Mouse (Mus musculus) brain, adult 2 months (tissue): Measurements from ENCODE around the gene Slc37a4.
"Not testable (repeated sequence)": the region's sequence is repeated elsewhere in the genome, so short reads cannot be mapped to it uniquely, and the experiment has no call there.

Source experiments
- DNase-seq: peaks from one replicate; pipeline ENCODE4 v3.0.0; 2011; ENCODE audit warnings: low read depth, low spot score

The Slc37a4 gene

DNA sequence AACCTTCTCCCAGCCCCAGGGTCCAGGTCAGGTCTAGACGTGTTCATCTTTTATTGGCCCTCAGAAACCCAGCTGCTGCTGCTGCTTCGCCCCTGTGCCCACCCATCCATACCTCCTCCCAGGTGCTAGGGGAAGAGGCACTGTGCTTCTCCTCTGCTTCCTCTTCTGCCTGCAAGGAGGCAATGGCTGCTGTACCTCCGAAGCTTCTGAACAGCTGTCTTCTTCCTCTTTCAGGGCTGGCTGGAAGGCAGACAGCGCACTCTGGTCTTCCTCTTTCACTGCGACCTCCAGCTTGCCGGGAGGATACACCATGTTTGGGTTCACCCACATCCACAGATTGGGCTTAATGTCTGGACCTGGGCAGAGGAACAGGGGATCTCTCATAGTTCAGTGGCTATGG, 39.1 kb downstream of the Slc37a4 start:
- no peak for DNase-seq

DNA sequence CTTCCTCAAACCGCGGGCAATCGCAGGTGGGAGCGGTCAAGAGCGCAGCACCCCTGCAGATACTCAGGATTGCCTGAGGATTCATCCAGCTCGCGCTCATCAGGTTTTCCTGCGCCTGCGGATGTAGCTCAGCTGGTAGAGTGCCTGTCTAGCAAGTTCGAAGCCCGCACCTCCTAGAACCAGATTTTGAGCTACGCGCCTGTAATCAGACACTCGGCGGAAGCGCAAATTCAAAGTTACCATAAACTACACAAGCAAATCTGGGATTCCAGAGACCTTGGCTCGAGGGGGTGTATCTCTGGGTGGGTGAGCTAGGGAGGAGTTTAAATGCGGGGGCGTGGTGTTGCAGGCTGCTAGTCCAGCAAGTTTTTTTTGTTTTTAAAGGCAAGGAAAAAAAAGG, 44.3 kb downstream of the Slc37a4 start, which contains the start of gene Foxr1:
Gene Foxr1, minus strand, starts transcription at position 176 of the 400 bp plus-strand sequence.
- DNase-seq, result no peak

DNA sequence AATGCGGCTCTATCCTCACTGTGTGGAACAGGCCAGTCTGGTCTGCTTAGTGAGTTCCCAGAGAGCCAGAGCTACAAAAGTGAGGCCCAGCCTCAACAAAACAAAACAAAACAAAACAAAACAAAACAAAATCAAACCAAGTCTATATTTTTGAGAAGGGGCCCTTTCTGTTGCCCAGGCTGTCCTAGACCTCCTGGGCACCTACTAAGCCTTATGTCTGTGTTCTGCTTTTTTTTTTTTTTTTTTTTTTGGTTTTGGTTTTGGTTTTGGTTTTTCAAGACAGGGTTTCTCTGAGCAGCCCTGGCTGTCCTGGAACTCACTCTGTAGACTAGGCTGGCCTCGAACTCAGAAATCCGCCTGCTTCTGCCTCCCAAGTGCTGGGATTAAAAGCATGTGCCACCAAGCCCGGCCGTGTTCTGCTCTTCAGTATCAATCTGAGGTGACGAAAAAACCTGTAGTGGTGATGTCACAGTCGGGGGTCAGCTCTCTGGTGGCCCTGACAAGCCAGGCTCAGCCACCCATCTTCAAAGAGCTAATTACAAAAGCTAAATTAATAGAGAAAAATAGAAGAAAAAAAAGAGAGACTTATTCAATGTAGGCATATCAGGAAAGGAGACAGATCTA, 47.9 kb downstream of the Slc37a4 start:
- not testable (repeated sequence) for DNase-seq

DNA sequence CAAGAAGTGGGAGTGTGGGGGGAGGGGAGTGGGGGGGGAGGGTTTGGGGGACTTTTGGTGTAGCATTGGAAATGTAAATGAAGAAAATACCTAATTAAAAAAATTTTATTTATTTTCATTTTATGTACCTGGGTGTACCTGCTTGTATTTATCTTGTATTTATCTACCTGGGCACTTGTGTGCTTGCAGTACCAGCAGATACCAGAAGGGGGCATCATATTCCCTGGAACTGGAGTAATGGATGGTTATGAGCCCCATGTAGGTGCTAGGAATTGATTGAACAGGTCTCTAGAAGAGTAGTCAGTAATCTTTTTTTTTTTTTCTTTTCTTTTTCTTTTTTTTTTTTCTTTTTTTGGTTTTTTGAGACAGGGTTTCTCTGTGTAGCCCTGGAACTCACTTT, 53.7 kb downstream of the Slc37a4 start:
- no peak for DNase-seq
